Mouse (Mus musculus) mouse embryonic stem cell (cell line): Measurements from ENCODE around the gene Pappa2.

Experiments used
- in situ Hi-C, 2 experiments: fragments of 300-500 bp; cut with MboI; formaldehyde crosslinking; loops; 1 replicate in 1 of 2; 3 replicates in 1 of 2; pipeline ENCODE4 v1.14.3; 2019 to 2020; ENCODE audit warnings: low sequenced_read_pairs in 2 of 2, low pct_unique_long_range_greater_than_20kb in 1 of 2, mixed read lengths in 1 of 2; ENCODE audit not compliant: unreplicated experiment in 1 of 2

The Pappa2 gene

GRCm38 (mm10) chr1:158700147-158700546, 280.1 kb downstream of the Pappa2 start:
- in situ Hi-C loops = no loop called here

- in situ Hi-C loops = no loop called here
Observed at GRCm38 (mm10) chr1:158699276-158699675, 281.0 kb downstream of the Pappa2 start.

- in situ Hi-C loops = no loop called here
Observed at GRCm38 (mm10) chr1:158697859-158698569, 282.3 kb downstream of the Pappa2 start.

DNA sequence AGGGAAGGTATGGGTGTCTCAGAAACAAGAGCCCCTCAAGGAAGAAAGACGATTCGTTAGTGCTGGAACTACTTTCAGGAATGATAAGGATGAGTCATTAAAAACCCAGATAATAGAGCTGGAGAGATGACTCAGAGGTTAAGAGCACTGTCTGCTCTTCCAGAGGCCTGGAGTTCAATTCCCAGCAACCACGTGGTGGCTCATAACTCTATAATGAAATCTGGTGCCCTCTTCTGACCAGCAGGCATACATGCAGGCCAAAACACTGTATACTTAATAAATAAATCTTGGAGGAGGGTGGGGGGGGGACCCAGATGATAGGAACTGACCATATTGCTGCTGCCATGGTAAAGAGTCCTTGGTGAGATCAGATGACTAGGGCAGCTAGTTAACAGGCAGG, 282.9 kb downstream of the Pappa2 start:
- in situ Hi-C loops = no loop called here

GRCm38 (mm10) chr1:158687726-158688125, 292.6 kb downstream of the Pappa2 start:
- in situ Hi-C loops = no loop called here

- in situ Hi-C loops = loop anchor here (10.0 to 25.0 kb wide), 4 partner anchors 285 to 467 kb away; no protein-coding TSS in a partner anchor
Observed at GRCm38 (mm10) chr1:158669971-158670592, 310.2 kb downstream of the Pappa2 start.

- in situ Hi-C loops = loop anchor here in 1 of 2 experiments (25.0 kb wide), 2 partner anchors 296 to 471 kb away; no protein-coding TSS in a partner anchor
Observed at GRCm38 (mm10) chr1:158666001-158666400, 314.3 kb downstream of the Pappa2 start.
